Mouse (Mus musculus) retina, postnatal 7 days (tissue): Measurements from ENCODE around the gene Pnpla3.

Experiments
- DNase-seq: peaks from one replicate; pipeline ENCODE4 v3.0.0-alpha.2; 2012; ENCODE audit warnings: low read depth, low spot score

Pnpla3 gene

GRCm38 (mm10) chr15:84171166-84171565 is 3.5 kb downstream of the Pnpla3 start:
- DNase-seq: no peak

GRCm38 (mm10) chr15:84178733-84179132 is 11.1 kb downstream of the Pnpla3 start:
- DNase-seq: no peak

- DNase-seq: no peak
Measured at GRCm38 (mm10) chr15:84182000-84182399, 14.4 kb downstream of the Pnpla3 start.

- DNase-seq: no peak
Measured at GRCm38 (mm10) chr15:84183967-84184366, 16.3 kb downstream of the Pnpla3 start.

- DNase-seq: no peak
Measured at GRCm38 (mm10) chr15:84186196-84186595, 18.6 kb downstream of the Pnpla3 start.

GRCm38 (mm10) chr15:84188887-84189530 is 21.4 kb downstream of the Pnpla3 start:
- no peak for DNase-seq

GRCm38 (mm10) chr15:84189881-84190280 is 22.2 kb downstream of the Pnpla3 start:
- DNase-seq: no peak

GRCm38 (mm10) chr15:84191724-84192057 is 24.1 kb downstream of the Pnpla3 start:
- DNase-seq: no peak

- DNase-seq: peak; percentile 88
Measured at GRCm38 (mm10) chr15:84192058-84192791, 24.6 kb downstream of the Pnpla3 start, which contains the start of gene Samm50. Gene Samm50 (plus strand): TSS chr15:84192241.

GRCm38 (mm10) chr15:84196486-84197165 is 29.0 kb downstream of the Pnpla3 start:
- DNase-seq: no peak

- DNase-seq: no peak
Measured at GRCm38 (mm10) chr15:84207327-84207726, 39.7 kb downstream of the Pnpla3 start.

GRCm38 (mm10) chr15:84209517-84210412 is 42.1 kb downstream of the Pnpla3 start:
- no peak for DNase-seq

GRCm38 (mm10) chr15:84210461-84210860 is 42.8 kb downstream of the Pnpla3 start:
- DNase-seq: no peak

GRCm38 (mm10) chr15:84210941-84211340 is 43.3 kb downstream of the Pnpla3 start:
- no peak for DNase-seq

GRCm38 (mm10) chr15:84211564-84211963 is 43.9 kb downstream of the Pnpla3 start:
- no peak for DNase-seq

- DNase-seq: peak; percentile 82
Measured at GRCm38 (mm10) chr15:84212031-84212755, 44.6 kb downstream of the Pnpla3 start.

GRCm38 (mm10) chr15:84212756-84213105 is 45.1 kb downstream of the Pnpla3 start:
- DNase-seq: no peak

- no peak for DNase-seq
Measured at GRCm38 (mm10) chr15:84213162-84213739, 45.6 kb downstream of the Pnpla3 start.

GRCm38 (mm10) chr15:84214476-84214875 is 46.8 kb downstream of the Pnpla3 start:
- no peak for DNase-seq

- no peak for DNase-seq
Measured at GRCm38 (mm10) chr15:84215273-84215672, 47.6 kb downstream of the Pnpla3 start.

- DNase-seq: no peak
Measured at GRCm38 (mm10) chr15:84216026-84216425, 48.4 kb downstream of the Pnpla3 start.
